Mouse (Mus musculus) cerebellum, adult 9-10 months (tissue): ENCODE data around the gene Ift57.

Source experiments
- DNase-seq: peaks from one replicate; pipeline ENCODE4 v3.0.0; 2022

Gene Ift57

GRCm38 (mm10) chr16:49698620-49699525 lies at the start of gene Ift57:
Gene Ift57, plus strand, starts transcription at chr16:49699233.
- DNase-seq, result peak; percentile 99

- DNase-seq, result no peak
These were observed 41.9 kb upstream of the Ift57 start for GRCm38 (mm10) chr16:49657182-49657581.

GRCm38 (mm10) chr16:49658029-49658428 lies 41.0 kb upstream of the Ift57 start:
- DNase-seq, result no peak

- no peak for DNase-seq
These were observed 39.9 kb upstream of the Ift57 start for GRCm38 (mm10) chr16:49659131-49659530.

GRCm38 (mm10) chr16:49660111-49660510 lies 38.9 kb upstream of the Ift57 start:
- DNase-seq, result no peak

GRCm38 (mm10) chr16:49662201-49662600 lies 36.8 kb upstream of the Ift57 start:
- no peak for DNase-seq

- peak; percentile 63 for DNase-seq
These were observed 34.4 kb upstream of the Ift57 start for GRCm38 (mm10) chr16:49664677-49665076.

- DNase-seq, result no peak
These were observed 19.4 kb upstream of the Ift57 start for GRCm38 (mm10) chr16:49679666-49680065.

GRCm38 (mm10) chr16:49684961-49685360 lies 14.1 kb upstream of the Ift57 start:
- no peak for DNase-seq

- no peak for DNase-seq
These were observed 788 bp downstream of the Ift57 start for GRCm38 (mm10) chr16:49699821-49700220.

GRCm38 (mm10) chr16:49708074-49708473 lies 9.0 kb downstream of the Ift57 start:
- DNase-seq, result no peak

GRCm38 (mm10) chr16:49710188-49710587 lies 11.2 kb downstream of the Ift57 start:
- DNase-seq, result no peak

GRCm38 (mm10) chr16:49713302-49713701 lies 14.3 kb downstream of the Ift57 start:
- no peak for DNase-seq

- peak; percentile 83 for DNase-seq
These were observed 21.6 kb downstream of the Ift57 start for GRCm38 (mm10) chr16:49720671-49721070.

- DNase-seq, result peak; percentile 96
These were observed 22.6 kb downstream of the Ift57 start for GRCm38 (mm10) chr16:49721678-49722077.

GRCm38 (mm10) chr16:49723222-49723621 lies 24.2 kb downstream of the Ift57 start:
- peak; percentile 52 for DNase-seq

GRCm38 (mm10) chr16:49724232-49724631 lies 25.2 kb downstream of the Ift57 start:
- no peak for DNase-seq

GRCm38 (mm10) chr16:49724931-49725330 lies 25.9 kb downstream of the Ift57 start:
- DNase-seq, result no peak

GRCm38 (mm10) chr16:49725446-49725845 lies 26.4 kb downstream of the Ift57 start:
- DNase-seq, result peak; percentile 38

- DNase-seq, result no peak
These were observed 27.2 kb downstream of the Ift57 start for GRCm38 (mm10) chr16:49726216-49726615.

GRCm38 (mm10) chr16:49726761-49727160 lies 27.7 kb downstream of the Ift57 start:
- peak; percentile 20 for DNase-seq

GRCm38 (mm10) chr16:49736536-49736935 lies 37.5 kb downstream of the Ift57 start:
- no peak for DNase-seq

GRCm38 (mm10) chr16:49747360-49747759 lies 48.3 kb downstream of the Ift57 start:
- DNase-seq, result no peak

- no peak for DNase-seq
These were observed 53.9 kb downstream of the Ift57 start for GRCm38 (mm10) chr16:49752906-49753305.

- no peak for DNase-seq
These were observed 54.3 kb downstream of the Ift57 start for GRCm38 (mm10) chr16:49753318-49753717.
